Mouse (Mus musculus) retina, postnatal 1 day (tissue): ENCODE results near the gene Ttll10.
A peak's percentile ranks its signal among the peaks of the same experiment; 100 is the strongest.

Experiments
- DNase-seq: peaks from one replicate; pipeline ENCODE4 v3.0.0-alpha.2; 2012

Ttll10 gene

GRCm38 (mm10) chr4:156023520-156023919 lies 35.7 kb downstream of the Ttll10 start:
- no peak for DNase-seq

GRCm38 (mm10) chr4:156021942-156022419 lies 37.2 kb downstream of the Ttll10 start:
- no peak for DNase-seq

- DNase-seq = no peak
Observed at GRCm38 (mm10) chr4:156021381-156021780, 37.8 kb downstream of the Ttll10 start.

- DNase-seq = no peak
Observed at GRCm38 (mm10) chr4:156019771-156020170, 39.4 kb downstream of the Ttll10 start.

GRCm38 (mm10) chr4:156014436-156014835 lies 44.8 kb downstream of the Ttll10 start:
- no peak for DNase-seq

- DNase-seq = no peak
Observed at GRCm38 (mm10) chr4:156013637-156014036, 45.6 kb downstream of the Ttll10 start, which contains the start of gene Tnfrsf4. Tnfrsf4 (plus strand) TSS chr4:156013843.

- DNase-seq = no peak
Observed at GRCm38 (mm10) chr4:156008369-156008768, 50.8 kb downstream of the Ttll10 start.

- no peak for DNase-seq
Observed at GRCm38 (mm10) chr4:156004109-156004508, 55.1 kb downstream of the Ttll10 start.

- DNase-seq = no peak
Observed at GRCm38 (mm10) chr4:155993606-155994005, 65.6 kb downstream of the Ttll10 start.

GRCm38 (mm10) chr4:155992906-155993547 lies 66.2 kb downstream of the Ttll10 start:
- DNase-seq = peak; percentile 97

GRCm38 (mm10) chr4:155992241-155992905 lies 66.8 kb downstream of the Ttll10 start, which contains the start of the genes B3galt6 and Sdf4:
B3galt6 (minus strand) TSS chr4:155992649.
Sdf4 (plus strand) TSS chr4:155992872.
- DNase-seq = peak; percentile 93

GRCm38 (mm10) chr4:155991908-155992230 lies 67.3 kb downstream of the Ttll10 start:
- no peak for DNase-seq

- DNase-seq = peak; percentile 19
Observed at GRCm38 (mm10) chr4:155991211-155991907, 67.9 kb downstream of the Ttll10 start.
